Mouse (Mus musculus): ENCODE data around the gene Syt17.

Gene Syt17

DNA sequence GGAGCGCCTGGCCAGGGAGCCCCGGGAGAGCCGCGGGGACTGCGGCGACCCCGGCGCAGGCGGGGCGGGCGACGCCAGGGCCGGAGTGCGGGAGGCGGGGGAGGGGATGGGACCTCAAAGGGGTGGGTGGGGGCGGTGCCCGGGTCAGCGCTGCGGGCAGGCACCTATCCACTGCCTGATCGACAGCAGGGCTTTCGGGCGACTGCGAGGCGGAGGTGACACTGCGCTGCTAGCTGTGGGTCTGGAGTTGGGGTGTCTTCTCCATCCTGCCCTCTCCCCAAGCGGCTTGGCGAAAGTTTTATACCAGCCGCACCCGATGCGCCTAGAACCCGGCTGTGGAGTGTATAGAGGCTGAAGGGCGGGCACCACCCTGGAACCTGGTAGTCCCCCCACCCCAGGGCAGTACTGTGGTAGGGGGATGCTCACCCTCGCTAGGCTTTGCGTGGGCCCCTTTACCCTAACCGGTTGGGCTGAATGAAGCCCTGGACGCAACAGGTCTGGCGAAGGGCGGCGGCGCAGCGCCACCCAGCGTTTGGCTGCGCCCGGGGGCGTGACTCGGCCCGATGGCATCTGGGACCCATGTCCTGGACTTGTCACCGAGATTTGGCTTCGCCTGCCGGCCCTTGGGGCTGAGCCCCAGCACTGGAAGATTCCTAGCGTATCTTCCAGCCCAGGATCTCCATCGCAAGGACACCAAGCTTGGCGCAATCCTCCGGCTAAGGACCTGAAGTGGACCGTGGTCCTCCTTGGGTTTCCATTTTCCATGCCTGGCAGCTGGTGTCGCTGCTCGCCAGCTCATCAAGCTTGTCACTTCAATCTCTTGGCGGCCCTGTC is at the start of gene Syt17:
Syt17 (minus strand) TSS at position 89 of the 834 bp plus-strand sequence.
- DNase-seq: peak; percentile 67 to 77

DNA sequence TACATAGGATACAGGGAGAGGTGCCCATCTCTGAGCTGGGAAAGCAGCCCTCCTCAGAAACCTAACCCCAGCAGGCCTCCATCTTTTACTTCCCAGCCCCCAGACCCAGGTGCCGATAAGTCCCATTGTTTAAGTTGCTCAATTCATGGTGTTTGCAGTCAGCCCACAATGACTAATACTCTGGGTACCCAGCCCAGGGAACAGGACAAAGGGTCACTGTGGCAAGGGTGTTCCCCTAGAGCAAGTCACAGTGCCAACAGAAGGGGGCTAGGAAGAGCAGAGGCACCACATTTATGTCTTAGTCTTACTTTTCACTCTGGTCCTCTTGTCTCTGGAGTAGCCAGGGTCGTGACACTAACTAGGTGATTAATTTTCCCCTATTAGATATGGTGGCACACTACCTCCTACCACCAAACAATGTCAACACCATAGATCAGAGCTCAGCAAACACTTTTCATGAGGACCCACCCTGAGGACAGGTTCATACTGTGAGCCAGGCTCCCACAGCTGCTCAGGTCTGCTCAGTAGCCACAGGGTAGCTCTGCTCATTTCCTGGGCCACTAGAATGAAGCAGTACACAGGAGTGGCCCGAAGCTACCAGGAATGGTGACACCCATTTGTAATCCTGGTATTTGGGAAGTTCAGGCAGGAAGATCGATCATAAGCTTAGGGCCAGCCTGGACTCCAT is 47.0 kb upstream of the Syt17 start:
- DNase-seq: no peak

DNA sequence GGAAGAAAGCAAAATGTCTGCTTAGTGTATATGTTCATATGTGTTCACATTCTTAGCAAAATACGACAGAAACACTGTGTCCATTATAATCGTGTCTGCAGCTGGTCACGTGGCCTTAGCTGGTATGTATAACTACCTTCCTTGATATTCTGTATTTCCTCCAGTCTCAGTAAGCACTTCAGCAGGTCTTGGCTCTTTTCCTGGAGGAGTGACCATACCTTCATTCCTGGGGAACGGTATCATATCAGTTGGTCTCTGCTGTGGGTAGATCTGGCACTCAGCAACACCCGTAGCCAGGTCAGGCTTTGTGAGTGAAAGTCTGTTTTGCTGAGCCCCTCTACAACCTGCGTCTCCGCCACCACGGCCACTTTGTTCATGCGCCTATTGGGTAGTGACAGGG is 45.9 kb upstream of the Syt17 start:
- no peak for DNase-seq

DNA sequence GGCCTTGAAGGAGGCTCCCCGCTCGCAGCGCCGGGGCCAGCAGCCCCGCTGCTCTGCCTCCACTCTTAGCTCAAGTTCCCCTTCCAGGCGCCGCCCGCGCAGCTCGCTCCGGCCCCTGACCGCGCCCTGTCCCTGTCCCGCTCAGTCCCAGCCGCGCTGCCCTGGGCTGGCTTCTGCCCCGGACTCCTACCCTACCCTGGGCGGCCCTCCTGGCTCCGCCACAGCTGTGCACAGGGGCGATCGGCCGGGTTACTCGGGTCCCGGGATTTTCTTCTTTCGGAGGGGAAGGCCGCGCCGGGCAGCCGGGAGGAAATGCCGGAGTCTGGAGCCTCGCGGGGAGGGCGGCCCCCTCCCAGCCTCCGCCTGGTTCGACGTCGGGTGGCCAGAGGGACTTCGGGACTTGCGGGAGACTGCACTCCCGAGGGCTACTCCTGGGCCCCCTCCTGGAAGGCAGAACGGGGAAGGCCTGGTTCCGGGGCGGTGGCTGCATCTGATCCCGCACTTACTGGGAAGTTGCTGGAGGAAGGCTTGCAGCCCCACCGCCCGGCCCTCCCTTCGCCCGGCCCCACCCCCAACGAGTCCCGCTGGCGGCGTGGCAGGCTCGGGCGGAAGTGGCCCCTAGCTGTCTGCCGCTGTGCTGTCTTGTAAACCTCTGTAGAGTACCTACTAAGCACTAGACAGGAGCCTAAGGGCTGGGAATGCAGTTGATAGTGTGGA is 43.6 kb upstream of the Syt17 start, which contains the start of gene Itpripl2:
Itpripl2 (minus strand) TSS at position 545 of the 717 bp plus-strand sequence.
- peak; percentile 81 to 90 for DNase-seq

DNA sequence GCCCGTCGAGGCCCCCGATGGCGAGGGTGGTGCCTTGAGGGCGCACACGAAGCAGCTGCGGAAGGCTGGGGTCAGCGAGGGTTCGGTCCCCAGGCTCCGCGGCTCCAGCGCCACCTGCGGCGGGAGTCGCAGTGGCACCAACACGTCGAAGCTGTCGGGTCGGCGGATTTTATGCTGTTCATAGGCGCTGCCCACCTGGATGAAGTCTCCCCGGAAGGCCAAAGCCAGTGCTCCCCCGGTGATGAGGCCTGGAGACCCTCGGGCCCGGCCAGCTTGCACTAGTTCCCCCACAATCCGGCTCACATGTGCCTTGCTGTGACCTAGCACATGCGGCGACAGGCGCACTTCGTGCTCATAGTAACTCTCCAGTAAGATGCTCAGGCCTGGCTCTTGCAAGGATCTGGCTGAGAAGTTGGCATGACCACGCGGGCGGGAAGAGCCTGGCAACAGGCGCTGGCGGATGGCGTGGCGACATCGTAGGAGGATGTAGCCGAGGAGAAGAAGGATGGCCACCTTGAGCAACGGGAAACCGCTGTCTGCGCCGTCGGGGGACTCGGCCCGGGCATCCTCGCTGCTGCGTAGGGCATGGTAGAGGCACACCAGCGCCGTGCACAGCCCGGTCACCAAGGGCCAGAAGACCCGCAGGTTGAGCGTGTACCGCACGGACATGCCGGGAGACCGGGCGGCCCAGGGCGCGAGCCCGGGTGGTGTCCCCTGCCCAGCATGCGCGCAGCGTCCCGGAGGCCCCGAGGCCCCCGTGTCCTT is 42.8 kb upstream of the Syt17 start:
- DNase-seq: peak; percentile 24 to 51

DNA sequence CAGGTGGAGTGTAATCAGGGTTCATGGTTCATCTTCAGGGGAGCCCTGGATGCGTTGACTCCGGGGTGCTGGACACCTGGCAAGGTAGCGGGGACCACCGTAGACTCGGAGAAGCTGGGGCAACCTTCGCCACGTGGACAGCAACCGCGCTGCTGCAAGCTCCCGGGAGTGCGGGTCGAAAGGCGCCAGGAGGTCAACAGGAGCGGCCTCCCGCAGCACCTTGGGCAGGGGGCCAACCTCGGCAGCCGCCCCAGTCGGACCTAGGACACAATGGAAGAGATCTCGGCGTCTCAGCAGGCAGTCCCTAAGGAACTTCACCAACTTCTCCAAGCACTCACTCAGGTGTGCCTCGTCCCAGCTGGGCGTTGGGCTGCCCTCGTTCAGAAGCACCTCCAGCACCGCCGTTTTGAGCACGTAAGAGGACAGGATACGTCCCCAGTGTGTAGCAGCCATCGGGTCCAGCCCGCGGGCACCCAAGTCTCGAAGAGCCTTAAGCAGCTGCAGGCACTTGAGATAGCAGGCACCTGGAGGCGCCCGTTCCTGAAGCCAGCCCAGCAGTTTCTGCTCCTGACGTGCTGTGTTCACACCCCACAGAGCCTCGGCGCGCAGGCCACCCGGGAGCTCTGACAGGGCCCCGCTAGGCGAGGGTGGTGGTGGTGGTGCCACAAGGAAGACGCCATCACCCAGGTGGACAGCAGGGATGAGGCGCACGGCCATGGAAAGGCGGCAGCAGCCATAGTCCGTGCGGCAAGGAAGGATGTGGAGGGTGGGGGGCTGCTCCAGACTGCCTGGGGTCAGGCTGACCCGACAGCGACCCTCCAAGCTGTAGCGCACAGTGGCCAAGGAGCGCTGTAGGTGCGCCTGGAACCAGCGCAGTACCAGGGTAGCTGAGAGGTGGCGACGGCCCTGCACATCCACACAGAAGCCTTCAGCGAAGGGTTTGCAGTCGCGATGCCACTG is 42.0 kb upstream of the Syt17 start:
- peak in 1 of 2 experiments; percentile 39 for DNase-seq

DNA sequence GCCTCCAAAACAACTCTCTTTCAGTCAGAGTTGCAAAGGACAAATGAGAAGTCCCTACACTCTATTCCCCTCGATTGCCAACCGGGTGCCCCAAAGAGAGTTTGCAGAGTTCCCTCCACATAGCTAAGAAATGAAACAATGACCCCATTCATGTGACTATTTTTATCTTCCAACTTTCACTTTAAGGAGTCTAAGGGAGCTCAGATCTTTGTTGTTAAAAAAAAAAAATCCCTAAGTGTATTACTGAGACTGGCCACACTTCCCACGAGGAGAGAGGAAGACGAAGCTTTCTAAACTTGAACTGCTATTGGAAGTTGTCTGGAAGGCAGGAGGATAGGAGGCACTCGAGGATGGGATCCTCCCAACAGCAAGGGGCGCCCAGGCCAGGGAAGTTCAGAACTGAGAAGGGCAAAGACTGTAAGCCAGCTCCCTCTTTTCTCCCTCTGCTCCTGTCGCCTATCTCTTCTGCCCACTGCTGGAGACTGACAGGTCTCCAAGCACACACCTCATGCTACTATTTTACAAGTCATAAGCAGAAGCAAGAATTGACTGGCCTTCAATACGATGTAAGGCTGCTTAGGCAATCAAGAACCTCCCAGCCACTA is 40.1 kb upstream of the Syt17 start:
- no peak for DNase-seq

DNA sequence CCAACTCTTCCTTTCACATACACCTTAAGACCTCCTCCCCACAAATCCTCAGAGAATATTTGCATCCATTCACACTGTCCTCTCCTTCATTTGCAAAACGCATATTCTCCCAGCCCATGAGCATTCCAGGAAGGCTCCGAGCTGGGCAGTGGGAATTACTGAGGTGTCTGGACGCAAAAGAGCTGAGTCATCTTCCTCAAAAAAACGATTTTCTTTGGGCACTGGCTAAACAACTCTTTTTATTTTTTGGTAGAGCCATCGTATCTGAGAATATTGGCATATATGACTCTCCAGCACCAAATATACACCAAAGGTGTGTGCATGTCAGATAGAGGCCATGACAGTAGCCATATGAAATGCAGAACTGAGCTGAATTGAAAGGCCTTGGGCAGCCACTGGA is 38.9 kb upstream of the Syt17 start:
- DNase-seq: no peak

DNA sequence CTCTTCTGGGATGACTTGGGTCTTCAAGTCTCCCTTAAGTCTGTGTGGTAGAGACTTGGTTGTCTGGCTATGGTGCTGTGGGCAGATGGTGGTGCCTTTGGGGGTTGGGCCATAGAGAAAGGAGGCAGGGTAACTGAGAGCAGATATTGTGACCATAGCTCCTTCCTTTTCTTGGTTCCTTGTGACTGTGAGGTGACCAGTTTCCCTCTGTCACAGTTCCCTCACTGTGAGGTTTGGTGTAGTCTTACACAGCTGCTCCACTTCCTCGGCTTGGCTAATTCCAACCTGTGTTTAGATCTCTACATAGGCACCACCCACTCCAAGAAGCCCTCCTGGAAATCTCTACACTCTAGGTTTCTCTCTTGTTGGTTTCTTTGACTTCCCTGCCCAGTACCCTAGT is 36.0 kb upstream of the Syt17 start:
- no peak for DNase-seq

DNA sequence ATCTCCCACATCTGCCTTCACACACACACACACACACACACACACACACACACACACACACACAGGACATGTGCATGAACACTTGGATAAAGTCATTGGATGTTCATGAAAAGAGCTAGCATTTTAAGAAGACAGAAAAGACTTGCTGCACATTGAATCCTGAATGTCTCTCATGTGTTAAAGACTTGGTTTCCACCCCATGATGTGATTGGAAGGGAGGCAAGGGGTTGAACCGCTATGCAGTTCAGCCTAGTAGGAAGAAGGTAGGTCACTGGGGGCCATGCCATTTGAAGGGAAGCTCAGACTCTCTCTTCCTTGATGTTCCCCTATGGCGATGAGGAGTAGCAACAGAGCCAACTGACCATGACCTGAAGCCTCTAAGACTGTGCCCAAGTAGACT is 34.0 kb upstream of the Syt17 start:
- no peak for DNase-seq

DNA sequence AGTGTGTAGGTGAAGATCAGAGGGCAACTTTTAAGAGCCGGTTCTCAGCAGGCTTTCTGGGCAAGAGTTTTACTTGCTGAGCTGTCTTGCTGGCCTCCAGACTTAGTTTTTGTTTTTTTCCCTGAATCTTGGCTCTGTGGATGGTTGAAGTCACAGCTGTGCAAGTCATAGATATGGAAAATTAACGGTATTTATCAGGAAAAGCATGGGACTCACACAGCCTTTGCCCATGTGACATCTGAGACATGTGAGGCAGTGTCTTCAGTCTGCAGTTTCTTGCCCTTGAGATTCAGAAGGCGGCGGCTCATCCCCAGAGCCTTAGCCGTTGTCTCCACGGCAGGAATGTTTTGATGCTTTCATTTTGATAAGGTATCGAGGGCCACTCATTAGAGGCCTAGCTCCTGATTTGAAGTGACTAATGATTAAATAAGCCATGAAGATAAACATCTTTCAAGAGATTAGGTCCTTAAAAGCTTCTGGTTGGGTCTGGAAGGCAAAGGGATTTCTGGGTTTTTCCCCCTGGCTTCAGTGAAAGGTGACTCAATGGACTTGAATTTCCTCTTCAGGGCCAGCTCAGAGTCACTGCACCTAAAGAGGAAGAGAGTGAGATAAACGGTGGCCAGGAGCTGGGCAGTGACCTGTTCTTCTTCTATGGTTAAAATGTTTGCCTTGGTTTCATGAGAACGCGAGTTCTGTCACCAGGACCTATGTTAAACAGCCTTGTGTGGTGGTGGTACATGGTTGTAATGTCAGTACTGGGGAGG is 33.2 kb upstream of the Syt17 start:
- DNase-seq: no peak

DNA sequence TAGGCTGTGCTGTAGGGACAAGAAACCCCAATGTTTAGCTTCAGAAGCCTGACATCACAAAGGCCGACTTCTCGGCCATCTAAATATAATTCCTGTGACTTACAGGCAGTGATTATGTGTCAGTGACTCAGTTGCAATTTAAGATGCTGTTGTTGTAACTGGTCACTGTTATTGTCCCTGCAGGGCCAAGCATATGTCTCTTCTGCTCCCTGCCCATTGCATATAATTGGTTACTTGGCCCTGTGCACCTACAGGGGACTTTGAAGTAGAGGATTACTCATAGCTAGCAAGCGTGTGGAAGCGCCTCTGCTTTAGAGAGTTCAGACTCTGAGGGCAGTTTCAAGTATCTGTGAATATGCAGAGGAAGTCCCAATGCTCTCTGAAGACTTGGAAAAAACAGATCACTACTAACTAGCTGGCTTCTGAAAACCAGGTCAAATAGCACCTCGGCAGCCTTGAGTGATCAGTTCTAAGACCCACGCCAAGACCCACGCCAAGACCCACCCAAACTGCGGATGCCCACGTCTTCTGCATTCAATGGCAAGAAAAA is 32.2 kb upstream of the Syt17 start:
- DNase-seq: no peak

DNA sequence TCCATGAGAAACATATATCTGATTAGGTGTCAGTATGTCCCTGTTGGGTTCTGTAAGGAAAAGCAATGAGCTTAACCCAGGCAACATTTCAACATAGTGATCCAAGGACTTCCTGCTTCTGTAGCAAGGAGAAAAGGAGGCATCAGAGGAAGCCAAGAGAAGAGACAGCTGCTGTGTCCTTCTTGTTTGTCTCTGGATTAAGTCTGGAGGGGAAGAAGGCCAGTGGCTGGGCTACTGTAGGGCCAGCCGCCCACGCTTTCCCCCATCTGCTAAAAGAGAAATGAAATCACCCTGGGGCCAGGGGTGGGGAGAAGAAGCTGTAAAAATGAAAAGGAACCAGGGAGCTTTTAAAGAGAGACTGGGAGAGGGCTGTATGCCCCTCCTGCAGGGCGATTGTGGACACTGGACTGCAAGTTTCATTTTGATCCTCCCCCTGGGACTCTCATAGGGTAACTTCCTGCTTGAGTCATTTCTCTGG is 30.9 kb upstream of the Syt17 start:
- DNase-seq: peak; percentile 67 to 70

DNA sequence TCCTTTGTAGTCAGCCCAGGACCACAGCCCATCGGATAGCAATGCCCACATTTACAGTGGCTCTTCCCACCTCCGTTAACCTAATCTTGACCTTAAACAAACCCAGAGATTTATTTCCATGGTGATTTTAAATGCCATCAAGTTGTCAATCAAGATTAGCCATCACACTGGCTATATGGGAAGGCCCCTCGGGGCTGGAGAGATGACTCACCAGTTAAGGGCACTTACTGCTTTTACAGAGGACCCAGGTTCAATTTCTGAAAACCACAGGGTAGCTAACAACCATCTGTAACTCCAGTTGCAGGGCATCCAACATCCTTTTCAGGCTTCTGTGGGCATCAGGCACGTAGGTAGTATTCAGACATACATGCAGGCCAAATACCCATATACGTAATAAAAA is 28.4 kb upstream of the Syt17 start:
- DNase-seq: no peak

DNA sequence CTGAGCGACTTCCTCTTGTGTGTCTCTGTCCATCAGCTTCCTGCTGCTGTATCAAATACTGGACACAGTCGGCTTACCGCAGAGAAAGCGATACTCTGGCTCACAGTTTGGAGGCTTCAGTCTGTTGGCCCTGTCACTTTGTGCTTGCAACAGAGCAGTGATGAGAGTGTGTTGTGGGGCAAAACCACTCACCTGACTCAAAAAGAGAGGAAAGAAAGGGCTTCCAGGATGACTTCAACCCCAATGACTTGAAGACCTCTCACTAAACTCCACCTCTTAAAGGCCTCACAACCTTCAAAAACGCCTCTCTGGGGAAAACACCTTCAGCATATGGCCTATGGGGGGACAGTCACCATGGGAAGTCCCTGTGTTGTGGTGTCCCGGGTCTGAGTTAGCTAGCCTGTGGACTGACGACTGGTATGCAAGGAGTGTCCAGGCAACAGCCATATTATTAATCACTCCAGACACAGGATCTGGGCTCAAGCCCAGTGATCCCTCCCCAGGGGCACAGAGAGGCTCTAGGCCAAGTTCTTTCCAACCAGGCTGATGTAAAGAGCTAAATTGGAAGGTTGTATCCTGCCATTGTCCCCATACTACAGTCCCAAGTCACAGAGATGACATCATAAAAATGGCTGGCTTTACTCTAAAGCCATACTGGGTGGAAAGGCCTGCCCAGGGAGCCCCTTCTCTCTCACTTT is 27.1 kb upstream of the Syt17 start:
- peak in 1 of 2 experiments; percentile 20 for DNase-seq

DNA sequence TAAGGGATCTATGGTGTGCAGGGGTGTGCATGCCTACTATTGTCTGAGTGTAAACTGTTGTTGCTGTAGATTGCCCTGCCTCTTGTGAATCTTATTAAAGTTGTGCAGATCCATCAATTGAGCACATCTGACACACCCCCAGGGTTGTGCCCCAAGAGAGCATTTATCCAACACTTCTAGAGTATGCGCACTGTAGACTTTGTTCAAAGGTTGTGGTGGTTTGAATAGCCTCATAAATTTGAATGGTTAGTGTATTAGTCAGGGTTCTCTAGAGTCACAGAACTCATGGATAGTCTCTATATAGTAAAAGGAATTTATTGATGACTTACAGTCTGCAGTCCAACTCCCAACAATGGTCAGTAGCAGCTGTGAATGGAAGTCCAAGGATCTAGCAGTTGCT is 24.9 kb upstream of the Syt17 start:
- no peak for DNase-seq

DNA sequence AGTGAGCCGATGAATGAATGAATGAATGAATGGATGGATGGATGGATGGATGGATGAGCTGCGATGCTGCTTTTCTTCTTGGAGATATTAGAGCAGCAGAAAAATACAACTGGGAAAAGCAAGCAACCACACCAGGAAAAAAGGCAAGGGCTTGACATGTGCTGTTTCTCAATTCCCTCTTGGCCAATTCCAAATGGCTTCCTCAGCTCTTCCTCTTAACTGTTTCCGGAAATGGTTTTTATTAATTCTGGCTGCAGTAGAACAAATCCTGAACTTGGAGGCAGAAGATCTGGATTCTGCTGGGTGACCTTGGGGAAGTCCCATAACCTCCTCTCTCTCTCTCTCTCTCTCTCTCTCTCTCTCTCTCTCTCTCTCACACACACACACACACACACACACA is 20.0 kb upstream of the Syt17 start:
- DNase-seq: no peak

DNA sequence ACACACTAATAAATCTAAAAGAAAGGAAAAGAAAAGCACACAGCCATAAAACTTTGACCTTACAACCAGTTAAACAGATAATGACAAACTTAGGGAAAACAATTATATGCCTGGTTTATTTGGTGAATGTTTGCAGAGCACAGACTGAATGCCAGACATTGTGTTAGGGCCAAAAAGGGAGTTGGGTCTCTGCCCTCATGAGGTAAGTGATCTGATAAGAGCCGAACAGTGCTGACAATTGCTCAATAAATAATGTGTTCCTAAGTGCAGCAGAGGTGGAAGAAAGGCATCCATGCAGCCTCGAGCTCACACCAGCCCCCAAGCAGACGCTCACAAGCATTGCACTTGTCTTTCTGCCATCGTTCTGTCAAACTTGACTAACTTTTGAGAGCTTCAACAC is 16.4 kb upstream of the Syt17 start:
- no peak for DNase-seq
